Mouse (Mus musculus) heart, embryonic 15.5 days (tissue): ENCODE results near the gene Vwa1. TPM values are rescaled to one million over a fixed set of nuclear protein-coding genes. Genes with fewer than 3 reads are reported as not detected.
"Not testable (repeated sequence)": the region's sequence is repeated elsewhere in the genome, so short reads cannot be mapped to it uniquely, and the experiment has no call there.

Experiments used
- ATAC-seq: fragments of 200-750 bp; cut with Nextera tagmentation; replicated peaks from 2 replicates; pipeline ENCODE4 v1.8.0; 2017; ENCODE audit warnings: low read depth, moderate TSS enrichment; ENCODE audit not compliant: insufficient number of reproducible peaks, insufficient read depth, low FRiP score
- H3K27ac ChIP-seq: fragments of 300-500 bp; sonication (generic); 2 replicates; pipeline ENCODE4 v1.5.1; 2015; ENCODE audit warnings: mild to moderate bottlenecking, inconsistent platforms
- H3K27me3 ChIP-seq: fragments of 300-500 bp; sonication (generic); 2 replicates; pipeline ENCODE4 v1.6.1; 2015; ENCODE audit warnings: inconsistent platforms
- H3K36me3 ChIP-seq: fragments of 300-500 bp; sonication (generic); 2 replicates; pipeline ENCODE4 v1.6.1; 2015; ENCODE audit warnings: mild to moderate bottlenecking, inconsistent platforms
- H3K4me1 ChIP-seq: fragments of 300-500 bp; sonication (generic); replicated peaks from 2 replicates; pipeline ENCODE4 v1.6.1; 2015; ENCODE audit warnings: inconsistent platforms
- H3K4me2 ChIP-seq: fragments of 300-500 bp; sonication (generic); 2 replicates; pipeline ENCODE4 v1.6.1; 2015; ENCODE audit warnings: inconsistent platforms, mild to moderate bottlenecking, moderate library complexity
- H3K4me3 ChIP-seq: fragments of 300-500 bp; sonication (generic); 2 replicates; pipeline ENCODE4 v1.5.1; 2015; ENCODE audit warnings: mild to moderate bottlenecking, inconsistent platforms
- H3K9ac ChIP-seq: fragments of 300-500 bp; sonication (generic); 2 replicates; pipeline ENCODE4 v1.6.1; 2015; ENCODE audit warnings: mild to moderate bottlenecking, inconsistent platforms
- H3K9me3 ChIP-seq: fragments of 300-500 bp; sonication (generic); replicated peaks from 2 replicates; pipeline ENCODE4 v1.6.1; 2016; ENCODE audit warnings: inconsistent platforms
- WGBS: fragments of 180-500 bp; shearing (Covaris S2); methylation state at CpG from one replicate; pipeline ENCODE4 v1.1.7; 2015; ENCODE audit warnings: mixed read lengths; 5-methylcytosine and 5-hydroxymethylcytosine counted together
- polyA plus RNA-seq: library from polyadenylated mRNA; unstranded; fragments of >200 nt; fragmentation: Nextera tagmentation; extraction: Ambion mirVana; gene quantifications from 2 replicates; pipeline ENCODE4 v1.2.1, GENCODE M21; 2015

Vwa1 gene
- polyA plus RNA-seq, 1 experiment from 2014 or later, result 5.9 TPM

GRCm38 (mm10) chr4:155791240-155791933 is 16.9 kb upstream of the Vwa1 start:
- Histone ChIP-seq H3K36me3 (no peaks in the 10 kb centered on the region), H3K27me3 (no peaks in the 10 kb centered on the region), H3K9ac (no peak overlapping the region), H3K4me2 (no peak overlapping the region), H3K4me1 (peaks cover 3% of the 10 kb centered on the region; the same call in 1 of the 2 replicates), H3K27ac (no peak overlapping the region), H3K4me3 (no peak overlapping the region), H3K9me3 (no peaks in the 10 kb centered on the region)
- ATAC-seq, result no peak
- WGBS, result 66% methylated on average over 24 of the region's 24 CpGs

- H3K9me3 ChIP-seq, result no peaks in the 10 kb centered on the region
- no peaks in the 10 kb centered on the region for H3K36me3 ChIP-seq
- no peak for ATAC-seq
- H3K27ac ChIP-seq, result no peak overlapping the region
- peaks cover 5% of the 10 kb centered on the region for H3K4me1 ChIP-seq
- no peak overlapping the region for H3K9ac ChIP-seq
- no peak overlapping the region for H3K4me2 ChIP-seq
- no peak overlapping the region for H3K4me3 ChIP-seq
- WGBS, result 62% methylated on average over 3 of the region's 3 CpGs
- no peaks in the 10 kb centered on the region for H3K27me3 ChIP-seq
Measured at GRCm38 (mm10) chr4:155790650-155791161, 16.2 kb upstream of the Vwa1 start.

GRCm38 (mm10) chr4:155790021-155790489 is 15.6 kb upstream of the Vwa1 start, which contains the start of gene Ankrd65:
Ankrd65 (plus strand) TSS chr4:155790439.
- no peak for ATAC-seq
- H3K4me2 ChIP-seq, result no peak within 1 kb of the TSS
- H3K27ac ChIP-seq, result no peak within 1 kb of the TSS
- WGBS, result 79% methylated on average over 3 of the region's 3 CpGs
- no peaks in the 10 kb centered on the region for H3K27me3 ChIP-seq
- no peak within 1 kb of the TSS for H3K4me3 ChIP-seq
- H3K9me3 ChIP-seq, result no peaks in the 10 kb centered on the region
- peaks cover 11% of the 10 kb centered on the region for H3K4me1 ChIP-seq
- H3K9ac ChIP-seq, result no peak within 1 kb of the TSS
- no peaks in the 10 kb centered on the region for H3K36me3 ChIP-seq

- H3K4me2 ChIP-seq, ATAC-seq, H3K36me3 ChIP-seq, H3K9me3 ChIP-seq, H3K27me3 ChIP-seq, H3K4me3 ChIP-seq, H3K27ac ChIP-seq, H3K9ac ChIP-seq: not testable (repeated sequence)
- H3K4me1 ChIP-seq, result peaks cover 16% of the 10 kb centered on the region
- 80% methylated on average over 4 of the region's 4 CpGs for WGBS
Measured at GRCm38 (mm10) chr4:155788833-155789232, 14.3 kb upstream of the Vwa1 start.

- H3K4me1 ChIP-seq, result peaks cover 18% of the 10 kb centered on the region
- H3K27ac ChIP-seq, result no peak overlapping the region
- ATAC-seq, result no peak
- H3K9ac ChIP-seq, result no peak overlapping the region
- 55% methylated on average over 3 of the region's 3 CpGs for WGBS
- H3K27me3 ChIP-seq, result no peaks in the 10 kb centered on the region
- H3K4me2 ChIP-seq, result no peak overlapping the region
- no peaks in the 10 kb centered on the region for H3K36me3 ChIP-seq
- no peak overlapping the region for H3K4me3 ChIP-seq
- no peaks in the 10 kb centered on the region for H3K9me3 ChIP-seq
Measured at GRCm38 (mm10) chr4:155788300-155788699, 13.8 kb upstream of the Vwa1 start.

- Histone ChIP-seq H3K4me1 (peaks cover 23% of the 10 kb centered on the region), H3K9me3 (no peaks in the 10 kb centered on the region), H3K27me3 (no peaks in the 10 kb centered on the region), H3K4me3 (peak within 1 kb of the TSS; percentile 65), H3K9ac (peak within 1 kb of the TSS; percentile 75; the same call in 1 of the 2 replicates), H3K27ac (peak within 1 kb of the TSS; percentile 89), H3K36me3 (no peaks in the 10 kb centered on the region), H3K4me2 (peak within 1 kb of the TSS; percentile 91)
- no peak for ATAC-seq
- 49% methylated on average over 5 of the region's 5 CpGs for WGBS
Measured at GRCm38 (mm10) chr4:155785819-155786218, 11.3 kb upstream of the Vwa1 start, which contains the start of gene Tmem88b. Tmem88b (minus strand) TSS chr4:155785874.

GRCm38 (mm10) chr4:155785246-155785645 is 10.7 kb upstream of the Vwa1 start:
- 0 out of 2 replicates have a peak overlapping the region, but pooled peaks have one; percentile 9 for H3K9ac ChIP-seq
- ATAC-seq, result no peak
- H3K4me1 ChIP-seq, result peaks cover 27% of the 10 kb centered on the region
- H3K27ac ChIP-seq, result peak overlapping the region; percentile 24; the same call in 1 of the 2 replicates
- WGBS, result 67% methylated on average over 10 of the region's 10 CpGs
- peak overlapping the region; percentile 24 for H3K4me3 ChIP-seq
- no peaks in the 10 kb centered on the region for H3K36me3 ChIP-seq
- no peaks in the 10 kb centered on the region for H3K27me3 ChIP-seq
- peak overlapping the region; percentile 31 for H3K4me2 ChIP-seq
- H3K9me3 ChIP-seq, result no peaks in the 10 kb centered on the region

GRCm38 (mm10) chr4:155784081-155784701 is 9.7 kb upstream of the Vwa1 start:
- WGBS, result under 1% methylated on average over 52 of the region's 52 CpGs
- peak; percentile 69 for ATAC-seq
- Histone ChIP-seq H3K36me3 (no peaks in the 10 kb centered on the region), H3K4me3 (peak overlapping the region; percentile 65), H3K27ac (peak overlapping the region; percentile 89), H3K4me1 (peaks cover 32% of the 10 kb centered on the region), H3K27me3 (no peaks in the 10 kb centered on the region), H3K9me3 (no peaks in the 10 kb centered on the region), H3K9ac (peak overlapping the region; percentile 75), H3K4me2 (peak overlapping the region; percentile 91)

- Histone ChIP-seq H3K4me1 (peaks cover 36% of the 10 kb centered on the region), H3K4me3 (peak overlapping the region; percentile 65), H3K9me3 (no peaks in the 10 kb centered on the region), H3K9ac (peak overlapping the region; percentile 75), H3K27ac (peak overlapping the region; percentile 89), H3K36me3 (no peaks in the 10 kb centered on the region), H3K4me2 (peak overlapping the region; percentile 91), H3K27me3 (no peaks in the 10 kb centered on the region)
- ATAC-seq, result peak; percentile 13; the same call in 1 of the 2 replicates
- whole genome bisulfite sequencing, result 29% methylated on average over 16 of the region's 16 CpGs
Measured at GRCm38 (mm10) chr4:155783486-155784080, 9.1 kb upstream of the Vwa1 start.

GRCm38 (mm10) chr4:155780895-155781294 is 6.4 kb upstream of the Vwa1 start:
- no peak overlapping the region for H3K9ac ChIP-seq
- WGBS, result 29% methylated on average over 6 of the region's 6 CpGs

GRCm38 (mm10) chr4:155779498-155779897 is 5.0 kb upstream of the Vwa1 start:
- peaks cover 57% of the 10 kb centered on the region for H3K4me1 ChIP-seq
- no peak overlapping the region for H3K4me2 ChIP-seq
- H3K9ac ChIP-seq, result no peak overlapping the region
- no peaks in the 10 kb centered on the region for H3K9me3 ChIP-seq
- 86% methylated on average over 4 of the region's 4 CpGs for WGBS
- H3K4me3 ChIP-seq, result no peak overlapping the region
- H3K27me3 ChIP-seq, result no peaks in the 10 kb centered on the region
- ATAC-seq, result no peak
- H3K27ac ChIP-seq, result no peak overlapping the region
- H3K36me3 ChIP-seq, result no peaks in the 10 kb centered on the region

More at GRCm38 (mm10) chr4:155780895-155781294, 6.4 kb upstream of the Vwa1 start:
- Histone ChIP-seq H3K27ac (peak overlapping the region; percentile 50), H3K4me1 (peaks cover 54% of the 10 kb centered on the region), H3K27me3 (no peaks in the 10 kb centered on the region), H3K4me3 (no peak overlapping the region), H3K4me2 (no peak overlapping the region), H3K9me3 (no peaks in the 10 kb centered on the region), H3K36me3 (no peaks in the 10 kb centered on the region)
- ATAC-seq, result no peak
